Mouse (Mus musculus) ES-E14 (cell line): ENCODE measurements at regions not wholly inside any gene's neighbourhood (a gene's known extent, or its start where the extent isn't known, plus 50 kb on each side); places are given as distances from the start of the nearest gene placed in this dataset.
A peak's percentile ranks its signal among the peaks of the same experiment; 100 is the strongest.

Source experiments
- DNase-seq: peaks from one replicate; pipeline ENCODE4 v3.0.0-alpha.2; 2013; ENCODE audit warnings: low read depth, low spot score
- H3K27ac ChIP-seq: 2 replicates; pipeline ENCODE4 v1.5.1; 2012; ENCODE audit warnings: low read depth, mild to moderate bottlenecking, low read length, moderate library complexity, mixed read lengths; ENCODE audit not compliant: poor library complexity, insufficient read depth, severe bottlenecking
- H3K36me3 ChIP-seq: 2 replicates; pipeline ENCODE4 v1.6.1; 2012; ENCODE audit warnings: mild to moderate bottlenecking, low read length, moderate library complexity, mixed read lengths; ENCODE audit not compliant: control insufficient read depth, poor library complexity, insufficient read depth, severe bottlenecking
- H3K4me1 ChIP-seq, 2 experiments: fragments of 150-350 bp in 1 of 2; sonication (generic) in 1 of 2; 2 replicates each; pipeline ENCODE4 v1.6.1; 2012; ENCODE audit warnings: low read length in 2 of 2, mild to moderate bottlenecking in 1 of 2, mixed read lengths in 1 of 2; ENCODE audit not compliant: control insufficient read depth in 2 of 2, insufficient read depth in 2 of 2, poor library complexity in 1 of 2
- H3K4me3 ChIP-seq, 2 experiments: fragments of 150-350 bp in 1 of 2; sonication (generic) in 1 of 2; 2 replicates each; pipeline ENCODE4 v1.5.1; 2012; ENCODE audit warnings: low read length in 2 of 2, low read depth in 1 of 2, mild to moderate bottlenecking in 1 of 2, mixed read lengths in 1 of 2; ENCODE audit not compliant: insufficient read depth in 1 of 2, poor library complexity in 1 of 2, severe bottlenecking in 1 of 2
- H3K9ac ChIP-seq: 2 replicates; pipeline ENCODE4 v1.6.1; 2012; ENCODE audit warnings: low read depth, mild to moderate bottlenecking, low read length, mixed read lengths; ENCODE audit not compliant: poor library complexity, insufficient read depth, severe bottlenecking
- H3K9me3 ChIP-seq: fragments of 150-350 bp; sonication (generic); 2 replicates; pipeline ENCODE4 v1.6.1; 2012; ENCODE audit warnings: low read depth, mild to moderate bottlenecking, low read length; ENCODE audit not compliant: control insufficient read depth, insufficient read depth
- CHD2 ChIP-seq: IDR thresholded peaks from 2 replicates; pipeline ENCODE4 v1.6.1; 2014; ENCODE audit warnings: mild to moderate bottlenecking, low read depth, low read length, inconsistent platforms
- HCFC1 ChIP-seq: IDR thresholded peaks from 2 replicates; pipeline ENCODE4 v1.6.1; 2012; ENCODE audit warnings: low read length, inconsistent platforms, borderline replicate concordance; ENCODE audit not compliant: insufficient read depth
- MAFK ChIP-seq: IDR thresholded peaks from 2 replicates; pipeline ENCODE4 v1.6.1; 2014; ENCODE audit warnings: mild to moderate bottlenecking, low read depth, low read length, inconsistent platforms; ENCODE audit not compliant: insufficient read depth
- ZC3H11A ChIP-seq: IDR thresholded peaks from 2 replicates; pipeline ENCODE4 v1.6.1; 2012; ENCODE audit warnings: low read depth, mild to moderate bottlenecking, inconsistent platforms, low read length, borderline replicate concordance
- ZNF384 ChIP-seq: IDR thresholded peaks from 2 replicates; pipeline ENCODE4 v1.6.1; 2012; ENCODE audit warnings: low read depth, low read length, inconsistent platforms
- in situ Hi-C, 2 experiments: fragments of 600-800 bp; cut with MboI; formaldehyde crosslinking; loops; one replicate each; pipeline ENCODE4 v1.15.1; 2025; ENCODE audit warnings: low sequenced_read_pairs in 2 of 2, inconsistent platforms in 1 of 2; ENCODE audit not compliant: unreplicated experiment in 2 of 2

- in situ Hi-C loops: no loop called here
- H3K9me3 ChIP-seq: no peaks in the 10 kb centered on the region
- no peak overlapping the region for H3K9ac ChIP-seq
Measured at GRCm38 (mm10) chr16:76133892-76134291, 111.8 kb upstream of the Samsn1 start.

DNA sequence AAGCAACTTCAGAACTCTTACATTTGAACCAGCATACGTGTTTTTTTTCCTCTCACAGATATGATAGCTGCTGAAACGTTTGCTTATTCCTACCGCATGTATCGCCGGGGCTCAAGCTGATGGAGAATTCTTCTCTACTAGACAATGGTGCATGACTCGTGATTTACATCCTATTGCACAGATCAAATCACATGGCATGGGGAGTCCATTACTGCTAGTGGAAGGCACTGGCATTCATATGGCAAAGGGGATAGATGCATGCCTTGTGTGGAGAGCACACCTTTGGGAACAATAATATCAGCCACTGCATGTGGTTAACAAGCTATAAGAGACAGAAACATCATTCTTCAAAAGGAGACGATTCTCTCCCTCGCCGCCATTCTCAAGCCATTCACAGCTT lies 108.4 kb upstream of the Samsn1 start:
- in situ Hi-C loops: no loop called here
- Histone ChIP-seq H3K36me3 (no peaks in the 10 kb centered on the region), H3K27ac (no peak overlapping the region), H3K9me3 (no peaks in the 10 kb centered on the region), H3K9ac (no peak overlapping the region), H3K4me3 (no peak overlapping the region), H3K4me1 (no peaks in the 10 kb centered on the region)
- no peak for DNase-seq
- no peak for TF ChIP-seq ZC3H11A
- no peak for TF ChIP-seq MAFK
- TF ChIP-seq ZNF384: no peak
- TF ChIP-seq HCFC1: no peak
- TF ChIP-seq CHD2: no peak

More at GRCm38 (mm10) chr16:76133892-76134291, 111.8 kb upstream of the Samsn1 start:
- TF ChIP-seq MAFK: no peak
- no peak for TF ChIP-seq HCFC1
- no peak for TF ChIP-seq ZC3H11A
- no peak for TF ChIP-seq CHD2
- no peak for TF ChIP-seq ZNF384
- Histone ChIP-seq H3K27ac (no peak overlapping the region), H3K36me3 (no peaks in the 10 kb centered on the region), H3K4me1 (no peaks in the 10 kb centered on the region), H3K4me3 (no peak overlapping the region)
- DNase-seq: peak; percentile 9

DNA sequence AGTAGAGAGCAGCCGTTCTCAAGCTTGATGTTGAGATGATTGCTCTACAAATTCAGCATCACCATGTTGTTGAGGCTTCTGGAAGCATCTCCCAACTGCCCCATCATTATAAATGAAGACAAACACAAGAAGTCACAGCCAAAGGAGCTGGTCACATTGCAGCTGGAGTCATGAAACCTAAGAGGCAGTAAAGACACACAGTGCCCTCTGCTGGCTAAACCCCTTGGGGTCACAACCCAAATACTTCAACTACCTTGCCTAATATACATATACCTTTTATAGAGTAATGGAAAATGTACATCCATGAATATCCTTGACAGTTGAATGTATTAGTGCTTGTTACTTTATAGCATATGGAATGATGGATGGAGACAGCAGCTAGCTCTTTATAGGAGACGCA lies 107.9 kb upstream of the Samsn1 start:
- in situ Hi-C loops: no loop called here
- no peaks in the 10 kb centered on the region for H3K9me3 ChIP-seq
- H3K9ac ChIP-seq: no peak overlapping the region
- DNase-seq: peak; percentile 49
- no peaks in the 10 kb centered on the region for H3K4me1 ChIP-seq
- H3K36me3 ChIP-seq: no peaks in the 10 kb centered on the region
- TF ChIP-seq ZNF384: no peak
- no peak for TF ChIP-seq HCFC1
- TF ChIP-seq MAFK: no peak
- TF ChIP-seq CHD2: no peak
- peak; percentile 71 for TF ChIP-seq ZC3H11A
- H3K4me3 ChIP-seq: no peak overlapping the region
- H3K27ac ChIP-seq: no peak overlapping the region

- TF ChIP-seq CHD2 (no peak), HCFC1 (no peak), ZNF384 (no peak), ZC3H11A (no peak), MAFK (no peak)
- H3K36me3 ChIP-seq: no peaks in the 10 kb centered on the region
- no peaks in the 10 kb centered on the region for H3K9me3 ChIP-seq
- H3K9ac ChIP-seq: no peak overlapping the region
- in situ Hi-C loops: no loop called here
- no peak overlapping the region for H3K4me3 ChIP-seq
- no peak overlapping the region for H3K27ac ChIP-seq
- DNase-seq: no peak
- H3K4me1 ChIP-seq: no peaks in the 10 kb centered on the region
Measured at GRCm38 (mm10) chr16:76123021-76123384, 100.9 kb upstream of the Samsn1 start.

DNA sequence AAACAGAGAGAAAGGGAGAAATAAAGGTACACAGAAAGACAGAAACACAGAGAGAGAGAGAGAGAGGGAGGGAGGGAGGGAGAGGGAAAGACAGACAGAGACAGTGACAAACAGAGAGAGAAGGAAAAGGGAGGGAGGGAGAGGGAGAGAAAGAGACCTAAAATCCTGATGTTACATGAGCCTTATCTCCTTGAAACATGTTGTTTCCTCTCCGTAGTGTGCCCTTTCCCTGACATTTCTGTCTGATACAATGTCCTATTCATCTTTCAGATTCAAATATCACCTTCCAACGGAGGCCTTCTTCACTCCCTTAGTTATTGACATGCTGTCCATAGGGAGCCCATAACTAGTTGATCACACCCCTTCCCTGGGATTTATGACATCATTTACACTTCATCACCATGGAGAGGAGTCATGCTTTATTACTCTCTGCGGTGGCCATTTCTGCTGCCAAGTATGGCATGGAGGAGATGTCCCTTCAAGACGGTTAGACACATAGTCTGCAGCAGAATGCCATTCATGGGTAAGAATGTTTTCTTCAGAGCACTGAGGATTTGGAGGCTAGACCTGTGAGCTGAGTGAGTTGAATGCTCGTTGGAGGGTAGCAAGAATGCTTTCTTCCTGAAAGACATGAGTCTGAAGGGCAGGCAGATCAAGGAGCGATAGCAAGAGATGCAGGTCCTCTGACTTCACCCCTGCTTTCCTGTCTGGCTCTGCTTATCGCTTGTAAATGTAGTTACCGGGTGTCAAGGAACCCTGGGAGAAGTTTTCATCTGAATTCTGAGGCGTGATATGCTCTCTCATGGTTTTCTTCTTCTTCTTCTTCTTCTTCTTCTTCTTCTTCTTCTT lies 100.3 kb upstream of the Samsn1 start:
- Histone ChIP-seq H3K36me3 (no peaks in the 10 kb centered on the region), H3K9me3 (no peaks in the 10 kb centered on the region), H3K27ac (no peak overlapping the region), H3K9ac (no peak overlapping the region), H3K4me3 (no peak overlapping the region), H3K4me1 (no peaks in the 10 kb centered on the region)
- TF ChIP-seq CHD2 (no peak), ZC3H11A (no peak), ZNF384 (no peak), MAFK (no peak), HCFC1 (no peak)
- DNase-seq: no peak
- in situ Hi-C loops: no loop called here
